Mouse (Mus musculus) T-cell, adult 2 months (primary cell): ENCODE data around the gene Pif1.

Experiments used
- DNase-seq: peaks from one replicate; pipeline ENCODE4 v3.0.0; 2022; ENCODE audit warnings: low spot score

Pif1 gene

GRCm38 (mm10) chr9:65598765-65599249, 11.8 kb downstream of the Pif1 start:
- peak; percentile 37 for DNase-seq

GRCm38 (mm10) chr9:65600951-65601350, 14.0 kb downstream of the Pif1 start:
- no peak for DNase-seq

- DNase-seq, result no peak
These were observed 16.6 kb downstream of the Pif1 start for GRCm38 (mm10) chr9:65603401-65604102.

GRCm38 (mm10) chr9:65605471-65606136, 18.6 kb downstream of the Pif1 start:
- peak; percentile 37 for DNase-seq

GRCm38 (mm10) chr9:65606321-65607109, 19.6 kb downstream of the Pif1 start:
- no peak for DNase-seq

GRCm38 (mm10) chr9:65607120-65607519, 20.2 kb downstream of the Pif1 start:
- no peak for DNase-seq

- no peak for DNase-seq
These were observed 25.1 kb downstream of the Pif1 start for GRCm38 (mm10) chr9:65611969-65612486.

- DNase-seq, result no peak
These were observed 26.1 kb downstream of the Pif1 start for GRCm38 (mm10) chr9:65613098-65613497.

GRCm38 (mm10) chr9:65619311-65619710, 32.4 kb downstream of the Pif1 start:
- DNase-seq, result no peak

- DNase-seq, result no peak
These were observed 34.2 kb downstream of the Pif1 start for GRCm38 (mm10) chr9:65621196-65621595.

GRCm38 (mm10) chr9:65621666-65622065, 34.7 kb downstream of the Pif1 start:
- no peak for DNase-seq

- DNase-seq, result no peak
These were observed 35.9 kb downstream of the Pif1 start for GRCm38 (mm10) chr9:65622826-65623225.

- no peak for DNase-seq
These were observed 37.3 kb downstream of the Pif1 start for GRCm38 (mm10) chr9:65624266-65624665.

GRCm38 (mm10) chr9:65629025-65629766, 42.2 kb downstream of the Pif1 start, which contains the start of gene Rbpms2:
Gene Rbpms2 (plus strand): TSS chr9:65629648.
- peak; percentile 14 for DNase-seq

GRCm38 (mm10) chr9:65629767-65630630, 43.0 kb downstream of the Pif1 start:
- DNase-seq, result peak; percentile 19

GRCm38 (mm10) chr9:65630631-65631353, 43.8 kb downstream of the Pif1 start:
- peak; percentile 14 for DNase-seq

- peak; percentile 6 for DNase-seq
These were observed 44.5 kb downstream of the Pif1 start for GRCm38 (mm10) chr9:65631354-65632021.

GRCm38 (mm10) chr9:65635766-65636165, 48.8 kb downstream of the Pif1 start:
- no peak for DNase-seq

- no peak for DNase-seq
These were observed 50.0 kb downstream of the Pif1 start for GRCm38 (mm10) chr9:65636926-65637325.
